Mouse (Mus musculus) thymus, postnatal 4 days (tissue): ENCODE data around the gene Irf2bp1.

Experiments
- DNase-seq: peaks from one replicate; pipeline ENCODE4 v3.0.0; 2021

Gene Irf2bp1

DNA sequence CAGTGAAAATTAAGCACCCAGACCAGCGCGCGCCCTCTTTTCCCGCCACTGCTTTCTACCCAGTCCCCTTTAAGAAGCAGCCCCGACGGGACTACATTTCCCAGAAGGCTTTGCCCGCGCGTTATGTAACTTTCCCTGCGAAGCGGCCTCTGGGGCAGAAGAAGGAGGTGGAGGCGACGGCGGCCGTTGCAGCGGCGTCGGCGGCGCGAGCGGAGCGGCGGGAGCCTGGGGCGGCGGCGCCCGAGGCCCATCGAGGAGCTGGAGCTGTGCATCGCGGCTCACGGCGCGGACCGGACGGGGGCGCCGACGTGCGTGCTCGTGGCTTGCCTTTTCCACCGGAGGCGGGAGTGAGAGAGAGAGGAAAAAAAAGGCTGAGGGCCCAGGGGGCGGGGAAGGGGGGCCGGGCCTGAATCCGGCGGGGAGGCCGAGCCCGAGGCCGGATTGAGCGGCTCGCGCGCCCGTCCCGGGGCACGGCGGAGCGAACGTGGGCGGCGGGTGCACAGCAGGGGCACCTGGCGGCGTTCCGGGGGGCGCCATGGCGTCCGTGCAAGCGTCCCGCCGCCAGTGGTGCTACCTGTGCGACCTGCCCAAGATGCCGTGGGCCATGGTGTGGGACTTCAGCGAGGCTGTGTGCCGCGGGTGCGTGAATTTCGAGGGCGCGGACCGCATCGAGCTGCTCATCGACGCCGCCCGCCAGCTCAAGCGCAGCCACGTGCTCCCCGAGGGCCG lies at the start of gene Irf2bp1:
Irf2bp1 (plus strand) TSS at position 143 of the 729 bp plus-strand sequence.
- DNase-seq, result peak; percentile 92

DNA sequence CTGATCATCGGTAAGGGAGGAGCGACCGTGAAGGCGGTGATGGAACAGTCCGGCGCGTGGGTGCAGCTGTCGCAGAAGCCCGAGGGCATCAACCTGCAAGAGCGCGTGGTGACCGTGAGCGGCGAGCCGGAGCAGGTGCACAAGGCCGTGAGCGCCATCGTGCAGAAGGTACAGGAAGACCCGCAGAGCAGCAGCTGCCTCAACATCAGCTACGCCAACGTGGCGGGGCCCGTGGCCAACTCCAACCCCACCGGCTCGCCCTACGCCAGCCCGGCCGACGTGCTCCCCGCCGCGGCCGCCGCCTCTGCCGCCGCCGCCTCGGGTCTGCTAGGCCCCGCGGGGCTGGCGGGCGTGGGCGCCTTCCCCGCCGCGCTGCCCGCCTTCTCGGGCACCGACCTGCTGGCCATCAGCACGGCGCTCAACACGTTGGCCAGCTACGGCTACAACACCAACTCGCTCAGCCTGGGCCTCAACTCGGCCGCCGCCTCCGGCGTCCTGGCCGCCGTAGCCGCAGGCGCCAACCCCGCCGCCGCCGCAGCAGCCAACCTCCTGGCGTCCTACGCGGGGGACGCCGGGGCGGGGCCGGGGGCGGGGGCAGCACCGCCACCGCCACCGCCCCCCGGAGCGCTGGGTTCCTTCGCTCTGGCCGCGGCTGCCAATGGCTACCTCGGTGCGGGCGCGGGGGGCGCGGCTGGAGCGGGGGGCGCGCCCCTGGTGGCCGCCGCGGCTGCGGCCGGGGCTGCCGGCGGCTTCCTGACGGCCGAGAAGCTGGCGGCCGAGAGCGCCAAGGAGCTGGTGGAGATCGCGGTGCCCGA lies 46.1 kb upstream of the Irf2bp1 start:
- DNase-seq, result peak; percentile 42

DNA sequence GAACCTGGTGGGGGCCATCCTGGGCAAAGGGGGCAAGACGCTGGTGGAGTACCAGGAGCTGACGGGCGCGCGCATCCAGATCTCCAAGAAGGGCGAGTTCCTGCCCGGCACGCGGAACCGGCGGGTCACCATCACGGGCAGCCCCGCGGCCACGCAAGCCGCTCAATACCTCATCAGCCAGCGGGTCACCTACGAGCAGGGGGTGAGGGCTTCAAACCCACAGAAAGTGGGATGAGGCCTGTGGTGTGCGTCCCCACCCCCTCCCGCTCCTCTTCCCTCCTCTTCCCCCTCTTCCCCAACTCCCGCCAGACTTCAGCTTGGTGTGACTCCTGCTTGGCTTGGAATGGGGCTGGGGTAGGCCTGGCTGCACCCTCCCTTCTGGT lies 45.5 kb upstream of the Irf2bp1 start:
- DNase-seq, result no peak

DNA sequence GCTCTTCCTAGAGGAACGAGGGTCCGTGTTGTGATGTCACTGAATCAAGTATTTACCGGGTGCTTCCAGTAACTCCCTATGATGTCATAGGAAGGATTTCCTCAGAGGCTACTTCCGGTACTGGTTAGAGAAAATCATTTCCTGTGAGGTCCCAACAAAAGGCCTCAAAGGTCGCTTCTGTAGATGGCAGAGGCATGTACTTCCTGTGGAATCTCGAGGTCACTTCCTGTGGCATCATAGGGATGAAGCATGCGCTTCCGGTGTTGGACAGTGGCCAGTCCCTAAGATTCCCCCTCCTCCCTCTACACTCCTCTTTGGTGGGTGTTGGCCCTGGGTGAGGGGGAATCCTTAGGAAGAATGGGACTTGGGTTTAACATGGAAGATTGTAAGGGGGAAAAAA lies 44.4 kb upstream of the Irf2bp1 start:
- no peak for DNase-seq

DNA sequence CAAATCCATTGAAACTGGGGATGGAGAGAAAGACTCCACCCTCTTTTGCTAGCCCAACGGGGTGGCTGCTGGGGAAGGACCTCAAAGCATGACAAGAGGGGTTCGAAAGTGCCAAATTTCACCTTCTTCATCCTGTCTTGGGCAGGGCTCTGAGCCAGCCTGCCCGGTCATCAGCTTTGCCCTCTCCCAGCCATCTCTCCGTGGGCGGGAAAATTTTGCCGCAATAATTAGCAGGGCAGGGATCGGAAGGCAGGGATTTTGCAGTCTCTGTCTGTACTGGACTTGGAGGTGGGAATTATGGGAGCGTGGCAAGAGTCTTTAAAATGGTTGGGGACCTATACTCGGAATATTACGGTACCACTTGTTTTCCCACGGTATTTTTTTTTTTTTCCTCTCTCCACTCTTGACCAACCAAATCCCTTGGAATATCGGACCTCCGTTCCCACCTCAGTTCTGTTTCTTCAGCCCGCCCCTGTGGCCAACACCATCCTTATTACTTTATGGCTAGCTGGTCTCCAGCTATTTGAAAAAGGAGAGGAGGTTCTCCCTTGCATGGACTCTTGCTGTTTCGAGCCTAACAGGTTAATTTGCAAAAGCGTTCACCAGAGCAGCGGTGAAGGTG lies 41.6 kb upstream of the Irf2bp1 start:
- no peak for DNase-seq

DNA sequence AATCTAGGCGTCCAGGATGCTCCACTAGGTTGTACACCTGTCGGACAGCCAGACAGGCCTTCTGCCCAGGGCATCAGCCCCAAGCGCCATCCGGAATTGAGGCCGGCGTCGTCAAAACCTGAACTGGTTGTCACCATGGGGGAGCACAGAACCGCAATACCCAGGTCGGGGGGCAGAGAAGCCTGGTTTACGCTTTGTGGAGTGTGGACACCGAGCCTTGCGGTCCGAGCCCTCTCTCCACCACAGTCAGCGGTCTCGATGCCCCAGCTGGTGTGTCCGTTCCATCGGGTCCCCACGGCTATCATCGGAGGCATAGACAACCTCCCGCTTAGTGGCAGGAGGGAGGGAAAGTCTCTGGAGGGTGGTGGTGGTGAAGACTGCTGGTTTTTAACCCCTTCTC lies 41.0 kb upstream of the Irf2bp1 start:
- no peak for DNase-seq

DNA sequence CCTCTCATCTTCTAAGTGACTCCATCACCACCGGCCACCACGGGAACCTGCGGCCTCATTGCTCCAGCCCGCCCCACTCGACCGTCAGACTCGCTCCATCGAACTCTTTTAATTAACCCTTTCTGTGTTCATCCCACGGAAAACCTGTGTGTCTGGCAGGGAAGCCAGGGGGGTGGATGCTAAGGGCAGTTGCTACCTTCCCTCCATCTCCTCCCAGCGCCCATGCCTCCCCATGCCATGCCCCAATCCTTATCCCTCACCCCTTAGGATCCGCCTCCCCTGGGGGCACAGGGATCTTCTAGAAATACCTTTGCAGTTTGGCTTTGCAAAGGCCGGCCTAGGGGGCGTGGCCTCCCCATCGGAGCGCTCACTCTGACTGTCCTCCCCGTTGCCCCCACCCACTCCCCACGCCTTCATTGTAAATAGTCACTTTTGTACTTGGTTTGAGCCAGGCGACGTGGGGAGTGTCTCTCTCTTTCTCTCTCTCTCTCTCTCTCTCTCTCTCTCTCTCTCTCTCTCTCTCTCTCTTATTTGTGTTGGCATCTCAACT lies 40.5 kb upstream of the Irf2bp1 start:
- DNase-seq, result no peak

DNA sequence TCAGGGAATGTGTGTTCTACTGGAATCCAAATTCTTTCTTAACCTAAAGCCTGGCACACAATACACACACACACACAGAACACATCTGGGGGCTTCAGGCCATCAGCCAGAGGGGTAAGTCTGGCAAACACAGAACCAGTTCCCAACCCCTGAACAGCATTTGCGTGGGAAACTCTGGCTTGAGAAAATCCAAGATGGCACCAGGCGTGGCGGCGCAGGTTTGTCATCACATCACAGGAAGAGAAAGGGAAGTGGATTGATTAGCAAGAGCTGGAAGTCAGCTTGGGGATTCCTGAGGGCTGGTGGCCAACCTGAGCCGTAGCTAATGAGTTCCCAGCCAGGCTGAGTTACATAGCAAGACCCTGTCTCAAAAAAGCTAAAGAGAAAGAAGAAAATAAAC lies 38.5 kb upstream of the Irf2bp1 start:
- no peak for DNase-seq

DNA sequence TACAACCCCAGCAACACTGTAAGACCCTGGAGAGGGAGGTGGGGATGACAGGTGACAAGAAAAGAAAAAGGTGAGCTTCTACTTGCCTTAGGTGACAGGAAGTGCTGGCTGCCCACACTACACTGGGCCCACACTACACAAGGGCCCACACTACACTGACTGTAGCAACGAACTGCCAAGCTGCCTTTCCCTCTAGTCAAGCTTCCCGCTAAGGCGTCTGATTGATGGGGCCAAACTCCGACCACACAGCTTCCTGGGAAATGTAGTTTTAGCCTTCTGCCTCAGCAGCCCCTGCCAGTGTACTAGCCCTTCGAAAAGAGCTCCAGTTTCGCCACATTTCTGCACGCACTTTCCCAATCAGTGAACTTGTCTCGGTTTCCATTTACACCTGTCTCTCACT lies 36.2 kb upstream of the Irf2bp1 start:
- no peak for DNase-seq

DNA sequence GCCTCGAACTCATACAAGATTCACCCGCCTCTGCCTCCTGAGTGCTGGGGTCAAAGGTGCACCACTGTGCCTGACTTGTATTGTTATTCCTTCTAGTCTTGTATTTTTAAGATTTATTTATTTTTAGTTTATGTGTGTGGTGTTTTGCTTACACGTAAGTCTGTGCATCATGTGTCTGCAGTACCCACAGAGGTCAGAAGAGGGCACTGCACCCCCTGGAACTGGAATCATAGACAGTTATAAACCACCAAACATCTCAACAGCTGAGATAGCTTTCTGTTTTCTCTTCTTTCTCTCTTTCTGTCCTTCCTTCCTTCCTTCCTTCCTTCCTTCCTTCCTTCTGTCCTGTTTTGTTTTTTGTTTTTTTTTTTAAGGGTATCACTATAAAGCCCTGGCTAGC lies 32.9 kb upstream of the Irf2bp1 start:
- DNase-seq, result peak; percentile 49

DNA sequence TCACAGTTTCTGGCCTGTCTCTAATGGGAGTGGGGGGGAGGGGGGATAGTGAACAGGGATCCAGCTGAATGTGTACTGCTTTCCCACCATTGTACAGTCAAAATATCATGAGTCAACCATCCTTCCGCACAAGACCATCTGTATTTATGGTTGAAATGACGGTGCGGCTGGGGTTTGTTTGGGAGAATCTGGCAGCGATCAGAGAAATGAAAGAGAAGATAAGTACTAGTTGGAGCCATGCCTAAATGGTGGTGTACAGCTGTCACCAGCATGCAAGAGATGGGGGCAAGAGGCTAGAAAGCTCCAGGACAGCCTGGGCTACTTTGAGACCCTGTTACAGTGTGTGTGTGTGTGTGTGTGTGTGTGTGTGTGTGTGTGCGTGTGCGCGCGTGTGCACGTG lies 25.5 kb upstream of the Irf2bp1 start:
- no peak for DNase-seq

DNA sequence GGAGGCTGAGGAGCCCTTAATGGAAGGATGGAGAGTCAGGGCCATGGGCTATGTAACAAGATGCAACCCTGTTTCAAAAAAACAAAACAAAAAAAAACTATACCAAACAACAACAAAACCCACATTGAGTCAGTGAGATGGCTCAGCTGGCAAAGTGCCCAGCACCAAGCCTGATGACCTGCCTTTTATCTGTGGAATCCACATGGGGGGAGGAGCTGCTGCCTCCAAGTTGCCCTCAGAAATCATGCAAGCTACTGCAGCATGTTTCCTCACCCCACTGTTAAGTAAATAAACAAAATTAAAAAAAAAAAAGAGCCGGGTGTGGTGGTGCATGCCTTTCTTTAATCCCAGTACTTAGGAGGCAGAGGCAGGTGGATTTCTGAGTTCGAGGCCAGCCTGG lies 17.3 kb upstream of the Irf2bp1 start:
- no peak for DNase-seq

DNA sequence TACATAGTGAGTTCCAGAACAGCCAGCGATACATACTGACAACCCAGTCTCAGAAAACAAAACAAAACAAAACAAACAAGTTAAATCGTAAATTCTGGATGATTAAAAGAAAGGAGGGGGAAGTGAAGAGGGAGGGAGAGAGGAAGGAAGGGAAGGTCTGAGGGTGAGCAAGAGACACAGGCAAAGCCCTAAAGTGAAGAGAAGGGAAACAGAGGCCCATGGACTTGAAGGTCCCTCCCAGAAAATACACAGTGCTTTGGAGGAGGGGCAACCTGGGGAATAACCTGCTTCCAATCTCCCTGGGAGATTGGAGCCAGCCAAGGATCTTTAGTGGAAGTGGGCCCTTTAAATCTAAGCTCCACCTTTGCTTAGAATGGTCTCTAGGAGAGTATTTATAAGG lies 16.7 kb upstream of the Irf2bp1 start, which contains the start of gene Nanos2:
Nanos2 (plus strand) TSS at position 301 of the 400 bp plus-strand sequence.
- DNase-seq, result no peak

DNA sequence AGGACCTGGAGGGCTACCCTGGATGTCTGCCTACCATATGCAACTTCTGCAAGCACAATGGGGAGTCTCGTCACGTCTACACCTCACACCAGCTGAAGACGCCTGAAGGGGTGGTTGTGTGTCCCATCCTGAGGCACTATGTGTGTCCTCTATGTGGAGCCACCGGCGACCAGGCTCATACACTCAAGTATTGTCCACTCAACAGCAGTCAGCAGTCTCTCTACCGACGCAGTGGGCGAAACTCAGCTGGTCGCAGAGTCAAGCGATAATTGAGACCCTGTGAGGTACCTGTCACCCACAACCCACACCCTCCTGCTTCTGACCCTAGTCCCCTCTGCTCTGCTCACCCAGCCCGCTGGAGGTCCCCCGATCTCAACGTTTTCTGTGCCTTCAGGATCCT lies 16.1 kb upstream of the Irf2bp1 start:
- no peak for DNase-seq

DNA sequence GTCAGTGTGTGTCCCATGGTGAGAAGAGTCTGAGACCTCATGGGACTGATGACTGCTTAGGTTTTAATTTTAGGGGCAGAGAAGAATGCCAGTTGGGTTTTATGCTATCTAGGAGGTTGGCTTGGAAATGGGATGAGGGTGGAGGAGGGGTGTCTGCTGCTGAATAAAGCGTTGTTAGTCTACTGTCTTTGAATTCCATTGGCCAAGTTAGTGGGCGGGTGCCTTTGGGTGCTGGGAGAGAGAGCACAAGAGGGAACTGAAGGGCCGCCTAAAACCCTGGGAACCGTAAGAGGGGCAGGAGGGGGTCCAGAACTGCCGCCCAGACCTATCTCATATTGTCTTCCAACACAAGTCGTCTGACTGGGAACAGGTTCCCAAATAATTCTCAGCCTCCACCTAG lies 15.1 kb upstream of the Irf2bp1 start:
- no peak for DNase-seq

DNA sequence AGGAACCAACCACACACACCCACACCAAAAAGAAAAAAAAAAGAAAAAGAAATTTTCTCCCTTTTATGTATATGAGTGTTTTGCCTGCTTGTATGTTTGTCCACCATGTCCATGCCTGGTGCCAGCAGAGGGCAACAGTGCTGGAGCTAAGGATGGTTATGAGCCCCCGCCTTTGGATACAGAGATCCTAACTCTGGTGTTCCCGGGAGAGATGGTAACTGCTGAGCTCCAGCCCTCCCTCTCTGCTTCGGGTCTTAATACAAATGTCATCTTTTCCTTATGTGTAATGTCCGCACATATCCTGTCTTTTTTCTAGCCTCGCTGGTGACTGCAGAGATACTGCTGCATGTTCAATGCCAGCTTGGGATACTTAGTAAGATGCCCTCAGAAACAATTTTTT lies 13.8 kb upstream of the Irf2bp1 start:
- no peak for DNase-seq

DNA sequence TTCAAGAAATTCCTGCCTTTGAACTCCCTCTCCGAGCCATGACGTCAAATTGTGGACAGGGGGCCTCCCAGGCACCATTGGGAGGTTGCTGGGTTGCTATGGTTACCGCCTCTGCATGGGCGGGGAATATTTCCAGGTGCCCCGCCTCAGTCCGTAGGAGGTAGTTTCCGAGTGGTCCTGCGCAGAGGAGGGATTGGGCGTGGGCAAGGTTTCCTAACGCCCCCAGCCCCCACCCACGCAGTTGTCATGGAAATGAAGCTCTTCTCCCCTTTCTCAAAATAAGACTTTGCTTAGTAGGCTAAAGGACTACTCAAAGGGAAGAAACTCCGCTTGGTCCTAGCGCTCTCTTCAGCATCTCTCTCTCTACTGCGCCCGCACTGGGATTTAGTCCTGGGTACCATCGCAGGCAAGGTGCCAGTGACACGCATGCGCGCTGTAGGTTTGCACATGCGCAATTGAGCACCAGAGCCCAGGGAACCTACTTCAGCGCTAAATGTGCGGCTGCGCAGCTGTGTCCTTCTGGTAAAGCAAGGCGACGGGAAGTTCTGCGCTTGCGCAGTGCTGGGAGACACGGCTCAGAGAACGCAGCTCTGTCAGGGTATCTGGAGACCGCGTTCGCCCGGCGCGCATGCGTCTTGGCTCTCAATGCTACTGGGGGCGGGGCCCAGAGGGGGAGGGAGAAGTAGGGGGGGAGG lies 13.1 kb upstream of the Irf2bp1 start, which contains the start of gene Mypop:
Mypop (plus strand) TSS at position 645 of the 695 bp plus-strand sequence.
- peak; percentile 99 for DNase-seq

DNA sequence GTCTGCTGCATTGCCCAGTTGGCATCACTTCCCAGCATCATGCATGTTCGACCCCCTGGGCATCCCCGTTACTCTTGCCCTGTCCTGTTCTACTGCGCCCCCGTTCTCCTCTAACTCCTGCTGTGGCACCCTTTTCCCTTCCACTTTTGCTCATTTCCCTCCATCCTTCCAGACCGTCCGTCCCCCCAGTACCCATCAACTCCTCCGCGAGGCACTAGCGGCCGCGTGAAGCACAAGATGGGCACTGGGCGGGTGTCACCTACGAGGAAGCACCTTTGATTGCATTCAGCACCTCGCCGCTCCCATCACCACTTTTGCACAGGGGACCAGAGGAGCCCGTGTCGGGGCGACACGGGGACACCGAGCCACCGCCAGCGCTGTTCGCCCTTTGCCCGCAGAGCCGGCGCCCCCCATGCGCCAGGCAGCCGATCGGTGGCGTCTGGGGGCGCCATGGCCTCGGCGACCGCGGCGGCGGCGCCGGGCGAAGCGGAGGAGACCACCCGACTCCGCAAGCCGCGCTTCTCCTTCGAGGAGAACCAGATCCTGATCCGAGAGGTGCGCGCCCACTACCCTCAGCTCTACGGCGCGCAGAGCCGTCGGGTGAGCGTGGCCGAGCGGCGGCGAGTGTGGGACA lies 12.1 kb upstream of the Irf2bp1 start:
- peak; percentile 54 for DNase-seq

DNA sequence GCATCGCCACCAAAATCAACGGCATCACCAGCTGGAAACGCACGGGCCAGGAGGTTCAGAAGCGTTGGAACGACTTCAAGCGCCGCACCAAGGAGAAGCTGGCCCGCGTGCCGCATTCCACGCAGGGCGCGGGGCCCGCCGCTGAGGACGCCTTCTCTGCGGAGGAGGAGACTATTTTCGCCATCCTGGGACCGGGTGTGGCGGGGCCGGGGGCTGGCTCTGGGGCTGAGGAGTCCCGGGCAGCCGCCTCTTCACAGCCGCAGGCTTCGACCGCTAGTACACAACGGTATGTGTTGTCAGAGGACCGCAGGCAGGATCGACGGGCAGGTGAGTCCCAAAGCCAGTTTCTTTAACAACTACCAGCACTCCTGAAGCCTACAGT lies 11.6 kb upstream of the Irf2bp1 start:
- DNase-seq, result peak; percentile 45

DNA sequence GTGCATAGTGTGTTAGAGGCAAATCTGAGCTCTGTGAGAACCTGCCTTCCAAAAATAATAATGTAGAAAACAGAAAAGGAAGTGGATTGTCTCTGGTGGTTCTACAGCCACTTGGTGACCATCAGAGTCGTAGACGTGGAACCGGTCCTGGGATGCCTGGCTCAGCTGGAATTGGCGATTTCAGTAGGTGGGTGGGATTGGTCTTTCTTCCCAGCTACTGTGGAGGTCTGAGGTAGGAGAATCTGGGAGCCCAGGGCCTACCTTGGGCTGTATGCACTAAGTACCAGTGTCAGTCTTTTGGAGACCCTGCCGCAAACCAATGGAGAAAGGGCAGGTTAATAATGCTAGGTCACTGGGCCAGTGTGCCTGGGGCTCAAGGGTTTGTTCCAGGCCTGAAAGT lies 10.8 kb upstream of the Irf2bp1 start:
- no peak for DNase-seq

DNA sequence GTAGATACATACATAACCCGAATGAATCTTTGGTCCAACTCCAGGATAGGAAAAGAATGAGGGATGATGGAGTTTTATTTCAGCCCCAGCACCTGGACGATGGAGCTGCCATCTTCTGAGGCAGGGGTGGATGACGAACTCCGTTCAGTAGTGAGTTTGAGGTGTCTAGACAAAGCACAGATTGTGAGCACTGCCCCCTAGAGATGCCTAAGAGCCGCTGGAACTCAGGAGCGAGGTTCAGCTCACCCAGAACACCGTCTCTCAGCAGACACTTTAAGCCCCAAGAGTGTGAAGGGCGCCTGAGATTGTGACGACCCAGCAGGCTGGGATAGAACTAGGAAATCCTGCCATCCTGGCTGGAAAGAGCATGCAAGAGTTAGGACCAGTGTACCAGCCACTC lies 5.0 kb upstream of the Irf2bp1 start:
- DNase-seq, result no peak

DNA sequence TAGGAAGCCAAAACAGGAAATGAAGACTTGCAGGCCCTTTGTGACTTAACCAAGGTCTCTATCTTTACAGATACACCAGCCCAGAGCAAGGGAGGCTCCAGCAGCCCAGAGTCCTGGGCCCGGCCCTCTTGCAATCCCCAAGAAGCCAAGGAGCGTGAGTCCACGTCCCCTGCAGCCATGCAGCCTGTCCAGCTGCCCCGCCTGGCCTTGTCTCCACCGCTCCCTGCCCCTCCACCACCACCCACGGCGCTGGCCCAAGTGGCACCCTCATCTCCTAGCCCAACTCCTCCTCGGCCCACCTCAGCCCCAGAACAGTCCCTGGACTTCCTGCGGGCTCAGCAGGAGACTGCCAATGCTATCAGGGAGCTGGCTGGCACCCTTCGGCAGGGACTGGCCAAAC lies 3.4 kb upstream of the Irf2bp1 start:
- peak; percentile 61 for DNase-seq
